Mouse (Mus musculus): ENCODE results near the gene Otud1. TPM values are rescaled to one million over a fixed set of nuclear protein-coding genes. Genes with fewer than 3 reads are reported as not detected.

The Otud1 gene
- polyA plus RNA-seq, 1 experiment from 2014 or later: 1.9 TPM

DNA sequence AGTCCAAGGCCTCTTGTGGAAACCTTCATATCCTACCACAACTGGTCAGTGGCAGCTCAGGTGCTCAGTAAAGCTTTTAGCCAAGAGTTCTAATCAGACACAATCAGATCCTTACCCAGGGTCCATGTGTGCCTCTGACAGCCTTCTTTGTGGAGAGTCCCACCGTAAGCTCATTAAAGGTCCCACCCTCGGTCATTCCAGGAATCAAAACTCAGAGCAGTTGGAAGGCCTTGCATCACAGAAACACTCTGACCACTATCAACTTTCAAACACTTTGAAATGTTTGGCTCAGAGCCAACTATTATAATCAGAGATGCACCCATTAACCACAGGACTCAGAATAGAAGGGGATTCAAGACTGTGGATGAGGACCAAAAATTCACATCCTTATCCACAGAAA, 12.4 kb upstream of the Otud1 start:
- Histone ChIP-seq H3K36me3 (ENCODE audit: control insufficient read depth, insufficient read depth, low read length) (no peaks in the 10 kb centered on the region), H3K27ac (ENCODE audit: low read depth) (no peak overlapping the region), H3K27me3 (replicated peaks; ENCODE audit: control insufficient read depth, insufficient read depth, low read length) (no peaks in the 10 kb centered on the region), H3K4me3 (ENCODE audit: low read depth, low read length) (no peak overlapping the region), H3K4me2 (ENCODE audit: low read length) (no peak overlapping the region), H3K4me1 (replicated peaks; ENCODE audit: control insufficient read depth, insufficient read depth, low read length) (no peaks in the 10 kb centered on the region), H3K9ac (ENCODE audit: low read length) (no peak overlapping the region), H3K9me3 (ENCODE audit: control insufficient read depth, low read length) (no peaks in the 10 kb centered on the region)
- ATAC-seq (replicated peaks; ENCODE audit: low FRiP score, low TSS enrichment, low read depth): no peak
- no peak for DNase-seq (ENCODE audit: low spot score)
- 75% methylated on average over 2 of the region's 2 CpGs for WGBS

DNA sequence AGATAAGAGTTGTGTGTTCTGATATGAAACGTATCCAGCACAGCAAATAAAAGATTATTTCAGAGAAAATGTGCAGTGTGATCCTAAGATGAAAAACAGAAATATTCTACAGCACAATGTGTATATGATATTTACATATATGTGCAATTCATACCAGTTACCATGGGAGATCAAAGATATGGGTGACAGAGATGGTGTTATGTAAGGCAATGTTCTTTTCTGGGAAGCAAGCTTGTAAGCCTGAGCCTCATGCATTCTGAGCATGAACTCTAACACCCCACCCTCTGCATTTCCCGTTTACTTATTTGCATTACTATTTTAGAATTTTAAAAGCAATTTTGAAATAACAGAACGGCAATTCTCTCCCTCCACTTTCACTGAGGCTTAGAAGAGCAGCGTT, 11.4 kb upstream of the Otud1 start:
- Histone ChIP-seq H3K4me2 (ENCODE audit: low read length) (no peak overlapping the region), H3K36me3 (ENCODE audit: control insufficient read depth, insufficient read depth, low read length) (no peaks in the 10 kb centered on the region), H3K27ac (ENCODE audit: low read depth) (no peak overlapping the region), H3K9ac (ENCODE audit: low read length) (no peak overlapping the region), H3K4me1 (replicated peaks; ENCODE audit: control insufficient read depth, insufficient read depth, low read length) (no peaks in the 10 kb centered on the region), H3K9me3 (ENCODE audit: control insufficient read depth, low read length) (no peaks in the 10 kb centered on the region), H3K27me3 (replicated peaks; ENCODE audit: control insufficient read depth, insufficient read depth, low read length) (no peaks in the 10 kb centered on the region), H3K4me3 (ENCODE audit: low read depth, low read length) (no peak overlapping the region)
- 68% methylated on average over 4 of the region's 4 CpGs for WGBS
- DNase-seq (ENCODE audit: low spot score): no peak
- ATAC-seq (replicated peaks; ENCODE audit: low FRiP score, low TSS enrichment, low read depth): no peak

DNA sequence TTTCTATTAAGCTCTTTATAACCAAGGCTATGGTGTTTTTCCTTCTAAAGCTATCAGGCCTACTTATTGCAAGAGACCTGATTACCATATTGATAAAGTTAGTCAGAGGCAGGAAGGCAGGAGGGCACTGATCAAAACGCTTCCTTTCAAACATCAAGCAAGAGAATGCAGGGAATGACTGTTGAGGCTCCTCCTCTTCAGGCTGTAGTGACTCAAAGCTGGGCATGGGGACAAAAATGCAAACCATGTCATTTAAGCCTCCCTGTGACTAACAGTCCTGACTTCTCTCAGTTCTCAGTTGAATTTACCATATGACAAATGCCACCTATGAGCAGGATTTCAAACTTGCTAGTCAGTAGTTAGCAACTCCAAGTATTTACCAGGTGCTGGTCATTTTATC, 10.6 kb upstream of the Otud1 start:
- WGBS: 16% methylated on average over 1 of the region's 1 CpGs
- H3K9me3 ChIP-seq (ENCODE audit: control insufficient read depth, low read length): no peaks in the 10 kb centered on the region
- H3K4me3 ChIP-seq (ENCODE audit: low read depth, low read length): no peak overlapping the region
- H3K9ac ChIP-seq (ENCODE audit: low read length): no peak overlapping the region
- H3K36me3 ChIP-seq (ENCODE audit: control insufficient read depth, insufficient read depth, low read length): no peaks in the 10 kb centered on the region
- ATAC-seq (replicated peaks; ENCODE audit: low FRiP score, low TSS enrichment, low read depth): no peak
- DNase-seq (ENCODE audit: low spot score): no peak
- H3K27me3 ChIP-seq (replicated peaks; ENCODE audit: control insufficient read depth, insufficient read depth, low read length): no peaks in the 10 kb centered on the region
- H3K4me1 ChIP-seq (replicated peaks; ENCODE audit: control insufficient read depth, insufficient read depth, low read length): no peaks in the 10 kb centered on the region
- H3K4me2 ChIP-seq (ENCODE audit: low read length): no peak overlapping the region
- no peak overlapping the region for H3K27ac ChIP-seq (ENCODE audit: low read depth)

DNA sequence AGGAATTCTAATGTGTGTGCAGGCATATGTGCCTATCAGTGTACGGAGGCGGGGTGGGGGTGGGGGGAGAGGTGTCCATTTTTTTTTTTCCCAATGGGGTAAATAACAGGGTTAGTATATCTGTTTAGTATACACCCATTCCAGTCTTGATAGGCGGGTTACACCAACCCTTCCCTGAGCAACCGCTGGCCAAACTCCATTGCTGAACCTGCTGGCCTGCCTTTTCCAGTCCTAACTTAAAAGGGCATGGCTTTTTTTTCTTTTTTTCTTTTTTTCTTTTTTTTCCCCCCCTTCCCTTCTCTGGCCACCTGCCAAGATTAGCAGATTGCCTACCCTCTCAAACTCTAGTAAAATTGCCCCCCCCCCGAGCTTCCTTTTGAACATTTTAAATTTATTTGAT, 1.1 kb upstream of the Otud1 start:
- H3K4me1 ChIP-seq (replicated peaks; ENCODE audit: control insufficient read depth, insufficient read depth, low read length): peaks cover 15% of the 10 kb centered on the region
- H3K9ac ChIP-seq (ENCODE audit: low read length): no peak overlapping the region
- H3K27me3 ChIP-seq (replicated peaks; ENCODE audit: control insufficient read depth, insufficient read depth, low read length): peaks cover 15% of the 10 kb centered on the region; the same call in 1 of the 2 replicates
- H3K9me3 ChIP-seq (ENCODE audit: control insufficient read depth, low read length): no peaks in the 10 kb centered on the region
- ATAC-seq (replicated peaks; ENCODE audit: low FRiP score, low TSS enrichment, low read depth): no peak
- peak overlapping the region; percentile 73 for H3K4me2 ChIP-seq (ENCODE audit: low read length)
- WGBS: 34% methylated on average over 5 of the region's 5 CpGs
- H3K36me3 ChIP-seq (ENCODE audit: control insufficient read depth, insufficient read depth, low read length): no peaks in the 10 kb centered on the region
- peak overlapping the region; percentile 55; the same call in 1 of the 2 replicates for H3K4me3 ChIP-seq (ENCODE audit: low read depth, low read length)
- H3K27ac ChIP-seq (ENCODE audit: low read depth): no peak overlapping the region
- DNase-seq (ENCODE audit: low spot score): no peak

DNA sequence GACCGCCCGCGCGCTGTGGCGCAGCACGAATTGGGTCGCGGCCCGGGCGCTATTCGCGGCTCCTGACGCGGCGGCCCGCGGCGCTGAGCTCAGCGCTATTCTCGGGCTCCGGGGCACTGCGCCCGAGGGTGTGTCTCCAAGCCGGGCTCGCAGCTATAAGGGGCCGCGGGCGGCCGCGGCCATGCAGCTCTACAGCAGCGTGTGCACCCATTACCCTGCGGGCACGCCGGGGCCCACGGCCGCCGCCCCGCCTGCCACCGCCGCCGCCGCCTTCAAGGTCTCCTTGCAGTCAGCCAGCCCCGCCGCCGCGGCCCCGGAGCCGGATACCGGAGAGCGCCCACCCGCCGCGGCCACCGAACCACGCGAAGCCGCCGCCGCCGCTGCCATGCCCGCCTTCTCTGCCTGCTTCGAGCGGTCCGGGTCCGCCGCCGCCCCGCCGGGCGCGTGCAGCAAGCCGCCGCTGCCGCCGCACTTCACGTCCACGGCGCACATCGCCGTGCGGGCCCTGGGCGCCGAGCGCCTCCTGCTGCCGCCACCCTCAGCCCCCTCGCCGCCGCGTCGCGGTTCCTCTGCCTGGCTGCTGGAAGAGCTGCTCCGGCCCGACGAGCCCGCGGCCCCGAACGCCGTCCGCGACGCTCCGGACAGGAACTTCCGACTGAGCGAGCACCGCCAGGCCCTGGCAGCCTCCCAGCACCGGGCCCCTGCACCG, 483 bp downstream of the Otud1 start:
- H3K4me2 ChIP-seq (ENCODE audit: low read length): peak overlapping the region; percentile 73
- H3K36me3 ChIP-seq (ENCODE audit: control insufficient read depth, insufficient read depth, low read length): no peaks in the 10 kb centered on the region
- H3K9me3 ChIP-seq (ENCODE audit: control insufficient read depth, low read length): no peaks in the 10 kb centered on the region
- ATAC-seq (replicated peaks; ENCODE audit: low FRiP score, low TSS enrichment, low read depth): peak; percentile 90
- peak; percentile 85 for DNase-seq (ENCODE audit: low spot score)
- peaks cover 15% of the 10 kb centered on the region for H3K4me1 ChIP-seq (replicated peaks; ENCODE audit: control insufficient read depth, insufficient read depth, low read length)
- peak overlapping the region; percentile 60 for H3K27ac ChIP-seq (ENCODE audit: low read depth)
- peaks cover 15% of the 10 kb centered on the region; the same call in 1 of the 2 replicates for H3K27me3 ChIP-seq (replicated peaks; ENCODE audit: control insufficient read depth, insufficient read depth, low read length)
- peak overlapping the region; percentile 55 for H3K4me3 ChIP-seq (ENCODE audit: low read depth, low read length)
- under 1% methylated on average over 75 of the region's 108 CpGs for WGBS
- peak overlapping the region; percentile 69 for H3K9ac ChIP-seq (ENCODE audit: low read length)

DNA sequence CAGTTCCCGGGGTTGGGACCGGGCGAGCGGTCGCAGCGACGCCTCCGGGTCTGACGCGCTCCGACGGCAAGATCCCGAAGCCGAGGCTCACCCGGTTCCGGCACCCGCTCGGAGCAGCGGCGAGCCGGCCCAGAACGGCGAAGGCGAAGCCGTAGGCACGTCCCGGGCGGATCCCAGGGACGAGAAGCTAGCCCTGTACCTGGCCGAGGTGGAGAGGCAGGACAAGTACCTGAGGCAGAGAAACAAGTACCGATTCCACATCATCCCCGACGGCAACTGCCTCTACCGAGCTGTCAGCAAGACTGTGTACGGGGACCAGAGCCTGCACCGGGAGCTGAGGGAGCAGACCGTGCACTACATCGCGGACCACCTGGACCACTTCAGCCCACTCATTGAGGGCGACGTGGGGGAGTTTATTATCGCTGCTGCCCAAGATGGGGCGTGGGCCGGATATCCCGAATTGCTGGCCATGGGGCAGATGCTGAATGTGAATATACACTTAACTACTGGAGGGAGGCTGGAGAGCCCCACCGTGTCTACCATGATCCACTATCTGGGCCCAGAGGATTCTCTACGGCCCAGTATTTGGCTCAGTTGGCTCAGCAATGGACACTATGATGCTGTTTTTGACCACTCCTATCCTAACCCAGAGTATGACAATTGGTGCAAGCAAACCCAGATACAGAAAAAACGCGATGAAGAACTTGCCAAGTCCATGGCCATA, 1.3 kb downstream of the Otud1 start:
- Histone ChIP-seq H3K9ac (ENCODE audit: low read length) (peak overlapping the region; percentile 69), H3K27ac (ENCODE audit: low read depth) (no peak overlapping the region), H3K27me3 (replicated peaks; ENCODE audit: control insufficient read depth, insufficient read depth, low read length) (peaks cover 15% of the 10 kb centered on the region; the same call in 1 of the 2 replicates), H3K4me1 (replicated peaks; ENCODE audit: control insufficient read depth, insufficient read depth, low read length) (peaks cover 15% of the 10 kb centered on the region), H3K36me3 (ENCODE audit: control insufficient read depth, insufficient read depth, low read length) (no peaks in the 10 kb centered on the region), H3K4me2 (ENCODE audit: low read length) (peak overlapping the region; percentile 73), H3K4me3 (ENCODE audit: low read depth, low read length) (peak overlapping the region; percentile 55), H3K9me3 (ENCODE audit: control insufficient read depth, low read length) (no peaks in the 10 kb centered on the region)
- WGBS: 3% methylated on average over 49 of the region's 49 CpGs
- peak; percentile 79 for DNase-seq (ENCODE audit: low spot score)
- 0 out of 2 replicates have a peak, but pooled peaks have one; percentile 1 for ATAC-seq (replicated peaks; ENCODE audit: low FRiP score, low TSS enrichment, low read depth)

DNA sequence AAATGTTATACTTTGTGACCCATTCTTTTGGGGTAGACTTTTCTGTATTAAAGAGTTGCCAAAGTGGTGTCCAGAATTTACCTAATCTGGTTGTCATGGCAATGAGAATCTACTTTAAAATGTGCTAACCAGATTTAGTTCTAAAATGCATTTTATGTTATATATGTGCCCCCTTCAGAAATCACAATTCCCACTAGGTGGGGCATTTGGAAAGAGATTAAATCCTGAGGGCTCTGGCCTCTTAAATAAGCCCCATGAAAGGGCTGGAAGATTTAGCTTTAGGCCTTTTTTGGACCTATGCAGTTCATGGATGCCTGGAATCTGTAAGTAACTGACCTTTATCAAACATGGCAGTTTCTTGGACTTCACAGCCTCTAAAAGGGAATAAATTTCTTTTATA, 3.3 kb downstream of the Otud1 start:
- Histone ChIP-seq H3K36me3 (ENCODE audit: control insufficient read depth, insufficient read depth, low read length) (no peaks in the 10 kb centered on the region), H3K27me3 (replicated peaks; ENCODE audit: control insufficient read depth, insufficient read depth, low read length) (peaks cover 15% of the 10 kb centered on the region; the same call in 1 of the 2 replicates), H3K9me3 (ENCODE audit: control insufficient read depth, low read length) (no peaks in the 10 kb centered on the region), H3K4me1 (replicated peaks; ENCODE audit: control insufficient read depth, insufficient read depth, low read length) (peaks cover 15% of the 10 kb centered on the region), H3K27ac (ENCODE audit: low read depth) (no peak overlapping the region), H3K9ac (ENCODE audit: low read length) (no peak overlapping the region), H3K4me3 (ENCODE audit: low read depth, low read length) (no peak overlapping the region), H3K4me2 (ENCODE audit: low read length) (no peak overlapping the region)
- ATAC-seq (replicated peaks; ENCODE audit: low FRiP score, low TSS enrichment, low read depth): no peak
- no peak for DNase-seq (ENCODE audit: low spot score)

DNA sequence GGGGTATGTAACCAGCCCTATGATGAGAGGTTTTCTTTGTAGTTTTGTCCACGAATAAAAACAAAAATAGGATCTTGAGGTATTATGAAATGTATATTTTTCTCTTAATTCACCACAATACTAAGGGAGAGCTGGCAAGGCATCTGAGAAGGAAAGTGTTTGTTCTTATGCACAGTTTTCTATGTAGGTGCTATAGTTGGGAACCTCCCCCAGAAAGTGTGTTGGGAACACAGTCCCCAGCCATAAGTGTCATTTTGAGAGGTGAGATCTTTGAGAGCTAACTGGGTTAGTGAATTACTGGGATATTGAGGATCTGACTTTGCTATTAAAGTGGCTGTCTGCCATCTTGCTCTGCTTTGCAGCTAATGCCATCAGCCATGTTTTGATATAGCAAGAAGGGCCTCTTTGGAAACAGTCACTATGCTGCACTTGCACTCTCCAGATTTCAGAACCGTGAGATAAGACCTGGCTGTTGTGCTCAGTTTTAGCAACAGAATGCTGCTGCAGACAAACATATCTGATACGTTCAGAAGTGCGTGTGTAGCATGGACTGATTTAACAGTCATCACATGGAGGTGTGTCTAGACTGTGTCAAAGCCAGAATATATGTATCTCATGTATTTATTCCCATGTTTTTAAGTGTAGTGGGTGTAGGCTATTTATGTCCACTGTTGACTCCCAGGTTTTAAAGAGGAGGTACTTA, 5.7 kb downstream of the Otud1 start:
- ATAC-seq (replicated peaks; ENCODE audit: low FRiP score, low TSS enrichment, low read depth) (no peak), DNase-seq (ENCODE audit: low spot score) (no peak)
- WGBS: 84% methylated on average over 4 of the region's 4 CpGs
- no peak overlapping the region for H3K4me2 ChIP-seq (ENCODE audit: low read length)
- no peaks in the 10 kb centered on the region for H3K9me3 ChIP-seq (ENCODE audit: control insufficient read depth, low read length)
- H3K36me3 ChIP-seq (ENCODE audit: control insufficient read depth, insufficient read depth, low read length): no peaks in the 10 kb centered on the region
- peaks cover 11% of the 10 kb centered on the region for H3K4me1 ChIP-seq (replicated peaks; ENCODE audit: control insufficient read depth, insufficient read depth, low read length)
- no peak overlapping the region for H3K4me3 ChIP-seq (ENCODE audit: low read depth, low read length)
- H3K27ac ChIP-seq (ENCODE audit: low read depth): no peak overlapping the region
- H3K27me3 ChIP-seq (replicated peaks; ENCODE audit: control insufficient read depth, insufficient read depth, low read length): peaks cover 15% of the 10 kb centered on the region; the same call in 1 of the 2 replicates
- no peak overlapping the region for H3K9ac ChIP-seq (ENCODE audit: low read length)

All from intestine, embryonic 14.5 days (tissue).